Mouse (Mus musculus): ENCODE measurements around the gene Zmynd8. TPM values are rescaled to one million over a fixed set of nuclear protein-coding genes. Genes with fewer than 3 reads are reported as not detected.
A peak's percentile ranks its signal among the peaks of the same experiment; 100 is the strongest.

Zmynd8 gene
- total and polyA plus RNA-seq, 2 experiments from 2014 or later = 56.8 to 73.4 TPM

- Histone ChIP-seq H3K9me3 (ENCODE audit: low read length) (no peaks in the 10 kb centered on the region), H3K36me3 (ENCODE audit: insufficient read depth, low read length) (no peaks in the 10 kb centered on the region), H3K4me1 (ENCODE audit: insufficient read depth, low read length) (peaks cover 23% of the 10 kb centered on the region), H3K9ac (replicated peaks; ENCODE audit: low read length, poor library complexity, severe bottlenecking) (no peak overlapping the region), H3K4me2 (ENCODE audit: low read depth, low read length, poor library complexity, severe bottlenecking) (no peak overlapping the region), H3K4me3 (ENCODE audit: low read depth, low read length) (no peak overlapping the region), H3K27me3 (ENCODE audit: insufficient read depth, low read length) (no peaks in the 10 kb centered on the region), H3K27ac (ENCODE audit: low read depth, low read length) (peak overlapping the region; percentile 100)
- DNase-seq (ENCODE audit: low spot score) = no peak
- 72% methylated on average over 7 of the region's 7 CpGs for WGBS
- TF ChIP-seq CTCF (IDR thresholded peaks at IDR 0.05) = no peak
- ATAC-seq (ENCODE audit: low FRiP score) = no peak
These were observed 9.6 kb downstream of the Zmynd8 start for GRCm38 (mm10) chr2:165889266-165889665.

GRCm38 (mm10) chr2:165888813-165889221, 10.0 kb downstream of the Zmynd8 start:
- no peaks in the 10 kb centered on the region for H3K36me3 ChIP-seq (ENCODE audit: insufficient read depth, low read length)
- no peak overlapping the region for H3K4me2 ChIP-seq (ENCODE audit: low read depth, low read length, poor library complexity, severe bottlenecking)
- ATAC-seq (ENCODE audit: low FRiP score) (no peak), DNase-seq (ENCODE audit: low spot score) (peak; percentile 43)
- 18% methylated on average over 3 of the region's 3 CpGs for WGBS
- H3K27me3 ChIP-seq (ENCODE audit: insufficient read depth, low read length) = no peaks in the 10 kb centered on the region
- H3K27ac ChIP-seq (ENCODE audit: low read depth, low read length) = peak overlapping the region; percentile 100
- H3K4me1 ChIP-seq (ENCODE audit: insufficient read depth, low read length) = peaks cover 25% of the 10 kb centered on the region
- no peaks in the 10 kb centered on the region for H3K9me3 ChIP-seq (ENCODE audit: low read length)
- H3K4me3 ChIP-seq (ENCODE audit: low read depth, low read length) = no peak overlapping the region
- TF ChIP-seq CTCF (IDR thresholded peaks at IDR 0.05) = no peak
- H3K9ac ChIP-seq (replicated peaks; ENCODE audit: low read length, poor library complexity, severe bottlenecking) = no peak overlapping the region

GRCm38 (mm10) chr2:165888396-165888795, 10.4 kb downstream of the Zmynd8 start:
- 10% methylated on average over 13 of the region's 13 CpGs for WGBS
- peaks cover 29% of the 10 kb centered on the region for H3K4me1 ChIP-seq (ENCODE audit: insufficient read depth, low read length)
- H3K4me3 ChIP-seq (ENCODE audit: low read depth, low read length) = no peak overlapping the region
- no peak overlapping the region; the same call in 1 of the 2 replicates for H3K9ac ChIP-seq (replicated peaks; ENCODE audit: low read length, poor library complexity, severe bottlenecking)
- no peaks in the 10 kb centered on the region for H3K36me3 ChIP-seq (ENCODE audit: insufficient read depth, low read length)
- H3K9me3 ChIP-seq (ENCODE audit: low read length) = no peaks in the 10 kb centered on the region
- H3K27ac ChIP-seq (ENCODE audit: low read depth, low read length) = peak overlapping the region; percentile 100
- no peaks in the 10 kb centered on the region for H3K27me3 ChIP-seq (ENCODE audit: insufficient read depth, low read length)
- H3K4me2 ChIP-seq (ENCODE audit: low read depth, low read length, poor library complexity, severe bottlenecking) = no peak overlapping the region
- DNase-seq (ENCODE audit: low spot score) (peak; percentile 90), ATAC-seq (ENCODE audit: low FRiP score) (no peak)
- TF ChIP-seq CTCF (IDR thresholded peaks at IDR 0.05) = peak; percentile 49

GRCm38 (mm10) chr2:165886857-165887628, 11.8 kb downstream of the Zmynd8 start:
- Histone ChIP-seq H3K4me3 (ENCODE audit: low read depth, low read length) (no peak overlapping the region), H3K27me3 (ENCODE audit: insufficient read depth, low read length) (no peaks in the 10 kb centered on the region), H3K9ac (replicated peaks; ENCODE audit: low read length, poor library complexity, severe bottlenecking) (peak overlapping the region; percentile 44), H3K27ac (ENCODE audit: low read depth, low read length) (peak overlapping the region; percentile 100), H3K4me1 (ENCODE audit: insufficient read depth, low read length) (peaks cover 42% of the 10 kb centered on the region), H3K36me3 (ENCODE audit: insufficient read depth, low read length) (no peaks in the 10 kb centered on the region), H3K9me3 (ENCODE audit: low read length) (no peaks in the 10 kb centered on the region), H3K4me2 (ENCODE audit: low read depth, low read length, poor library complexity, severe bottlenecking) (no peak overlapping the region)
- no peak for TF ChIP-seq CTCF (IDR thresholded peaks at IDR 0.05)
- DNase-seq (ENCODE audit: low spot score) (peak; percentile 75), ATAC-seq (ENCODE audit: low FRiP score) (no peak)
- WGBS = 7% methylated on average over 23 of the region's 25 CpGs

GRCm38 (mm10) chr2:165886482-165886856, 12.3 kb downstream of the Zmynd8 start:
- TF ChIP-seq CTCF (IDR thresholded peaks at IDR 0.05) = peak; percentile 28
- H3K36me3 ChIP-seq (ENCODE audit: insufficient read depth, low read length) = no peaks in the 10 kb centered on the region
- DNase-seq (ENCODE audit: low spot score) (peak; percentile 78), ATAC-seq (ENCODE audit: low FRiP score) (no peak)
- peak overlapping the region; percentile 42 for H3K9ac ChIP-seq (replicated peaks; ENCODE audit: low read length, poor library complexity, severe bottlenecking)
- no peak overlapping the region for H3K4me2 ChIP-seq (ENCODE audit: low read depth, low read length, poor library complexity, severe bottlenecking)
- no peaks in the 10 kb centered on the region for H3K9me3 ChIP-seq (ENCODE audit: low read length)
- no peak overlapping the region for H3K4me3 ChIP-seq (ENCODE audit: low read depth, low read length)
- peak overlapping the region; percentile 100 for H3K27ac ChIP-seq (ENCODE audit: low read depth, low read length)
- WGBS = 2% methylated on average over 3 of the region's 3 CpGs
- no peaks in the 10 kb centered on the region for H3K27me3 ChIP-seq (ENCODE audit: insufficient read depth, low read length)
- H3K4me1 ChIP-seq (ENCODE audit: insufficient read depth, low read length) = peaks cover 44% of the 10 kb centered on the region

GRCm38 (mm10) chr2:165885951-165886320, 12.9 kb downstream of the Zmynd8 start:
- peaks cover 44% of the 10 kb centered on the region for H3K4me1 ChIP-seq (ENCODE audit: insufficient read depth, low read length)
- H3K4me3 ChIP-seq (ENCODE audit: low read depth, low read length) = no peak overlapping the region
- peak overlapping the region; percentile 50; the same call in 1 of the 2 replicates for H3K9ac ChIP-seq (replicated peaks; ENCODE audit: low read length, poor library complexity, severe bottlenecking)
- H3K9me3 ChIP-seq (ENCODE audit: low read length) = no peaks in the 10 kb centered on the region
- 7% methylated on average over 4 of the region's 4 CpGs for WGBS
- ATAC-seq (ENCODE audit: low FRiP score) = no peak
- H3K27ac ChIP-seq (ENCODE audit: low read depth, low read length) = peak overlapping the region; percentile 100
- H3K36me3 ChIP-seq (ENCODE audit: insufficient read depth, low read length) = no peaks in the 10 kb centered on the region
- no peaks in the 10 kb centered on the region for H3K27me3 ChIP-seq (ENCODE audit: insufficient read depth, low read length)
- DNase-seq (ENCODE audit: low spot score) = no peak
- no peak for TF ChIP-seq CTCF (IDR thresholded peaks at IDR 0.05)
- H3K4me2 ChIP-seq (ENCODE audit: low read depth, low read length, poor library complexity, severe bottlenecking) = no peak overlapping the region
